Mouse (Mus musculus): ENCODE measurements around the gene Gm44502. TPM values are rescaled to one million over a fixed set of nuclear protein-coding genes. Genes with fewer than 3 reads are reported as not detected.

The Gm44502 gene
- polyA plus RNA-seq, 1 experiment = 5.4 TPM

- Histone ChIP-seq H3K27ac (ENCODE audit: control insufficient read depth, insufficient read depth, low read depth, low read length, poor library complexity) (peak within 1 kb of the TSS; percentile 85), H3K4me3 (replicated peaks; ENCODE audit: control insufficient read depth, low read depth, low read length) (peak within 1 kb of the TSS; percentile 94), H3K4me1 (ENCODE audit: control insufficient read depth, insufficient read depth, low read length) (no peaks in the 10 kb centered on the region)
- under 1% methylated on average over 42 of the region's 42 CpGs for WGBS
- TF ChIP-seq POLR2A (IDR thresholded peaks at IDR 0.05; ENCODE audit: borderline replicate concordance, control insufficient read depth, low read depth, low read length) = peak; percentile 24; the same call in 1 of the 2 replicates
- TF ChIP-seq CTCF (IDR thresholded peaks at IDR 0.05; ENCODE audit: control insufficient read depth, insufficient read depth, low read length) = peak; percentile 81
Measured at GRCm38 (mm10) chr15:89373762-89374248, 55.7 kb downstream of the Gm44502 start, which contains the start of gene Sco2. Gene Sco2, minus strand, starts transcription at chr15:89373846.

- 1% methylated on average over 35 of the region's 35 CpGs for WGBS
- Histone ChIP-seq H3K27ac (ENCODE audit: control insufficient read depth, insufficient read depth, low read depth, low read length, poor library complexity) (peak overlapping the region; percentile 85), H3K4me1 (ENCODE audit: control insufficient read depth, insufficient read depth, low read length) (no peaks in the 10 kb centered on the region), H3K4me3 (replicated peaks; ENCODE audit: control insufficient read depth, low read depth, low read length) (peak overlapping the region; percentile 94)
- TF ChIP-seq POLR2A (IDR thresholded peaks at IDR 0.05; ENCODE audit: borderline replicate concordance, control insufficient read depth, low read depth, low read length) = no peak
- peak; percentile 80 for TF ChIP-seq CTCF (IDR thresholded peaks at IDR 0.05; ENCODE audit: control insufficient read depth, insufficient read depth, low read length)
Measured at GRCm38 (mm10) chr15:89373027-89373761, 56.3 kb downstream of the Gm44502 start.

GRCm38 (mm10) chr15:89372536-89372935 is 57.0 kb downstream of the Gm44502 start:
- TF ChIP-seq CTCF (IDR thresholded peaks at IDR 0.05; ENCODE audit: control insufficient read depth, insufficient read depth, low read length) (no peak), POLR2A (IDR thresholded peaks at IDR 0.05; ENCODE audit: borderline replicate concordance, control insufficient read depth, low read depth, low read length) (no peak)
- 90% methylated on average over 7 of the region's 7 CpGs for WGBS
- Histone ChIP-seq H3K4me1 (ENCODE audit: control insufficient read depth, insufficient read depth, low read length) (no peaks in the 10 kb centered on the region), H3K27ac (ENCODE audit: control insufficient read depth, insufficient read depth, low read depth, low read length, poor library complexity) (no peak overlapping the region), H3K4me3 (replicated peaks; ENCODE audit: control insufficient read depth, low read depth, low read length) (no peak overlapping the region)

- H3K27ac ChIP-seq (ENCODE audit: control insufficient read depth, insufficient read depth, low read depth, low read length, poor library complexity) = no peak overlapping the region
- TF ChIP-seq CTCF (IDR thresholded peaks at IDR 0.05; ENCODE audit: control insufficient read depth, insufficient read depth, low read length) (no peak), POLR2A (IDR thresholded peaks at IDR 0.05; ENCODE audit: borderline replicate concordance, control insufficient read depth, low read depth, low read length) (no peak)
- WGBS = 79% methylated on average over 13 of the region's 13 CpGs
- no peak overlapping the region for H3K4me3 ChIP-seq (replicated peaks; ENCODE audit: control insufficient read depth, low read depth, low read length)
- H3K4me1 ChIP-seq (ENCODE audit: control insufficient read depth, insufficient read depth, low read length) = no peaks in the 10 kb centered on the region
Measured at GRCm38 (mm10) chr15:89372068-89372467, 57.4 kb downstream of the Gm44502 start.

Other genes starting within 250 kb of the Gm44502 start
- 11.1 and 30.9 TPM in 2 replicates for gene Plxnb2, start 248.9 kb downstream of the Gm44502 start, polyA plus RNA-seq (2011; ENCODE audit: insufficient read depth, insufficient read length, low replicate concordance, missing spikeins)
- 8.1 and 13.6 TPM in 2 replicates for gene Dennd6b, start 233.2 kb downstream of the Gm44502 start, polyA plus RNA-seq (2011; ENCODE audit: insufficient read depth, insufficient read length, low replicate concordance, missing spikeins)
- gene Ppp6r2, start 218.1 kb downstream of the Gm44502 start, polyA plus RNA-seq (2011; ENCODE audit: insufficient read depth, insufficient read length, low replicate concordance, missing spikeins) = 42.6 and 54.0 TPM in 2 replicates
- gene Sbf1, start 114.4 kb downstream of the Gm44502 start, polyA plus RNA-seq (2011; ENCODE audit: insufficient read depth, insufficient read length, low replicate concordance, missing spikeins) = 54.0 and 160 TPM in 2 replicates
- 2.7 TPM in 1 of 2 replicates, not detected in the other for gene Adm2, start 107.0 kb downstream of the Gm44502 start, polyA plus RNA-seq (2011; ENCODE audit: insufficient read depth, insufficient read length, low replicate concordance, missing spikeins)
- gene Miox, start 95.3 kb downstream of the Gm44502 start, polyA plus RNA-seq (2011; ENCODE audit: insufficient read depth, insufficient read length, low replicate concordance, missing spikeins) = 15.5 TPM in 1 of 2 replicates, not detected in the other
- 16.7 and 42.0 TPM in 2 replicates for gene Lmf2, start 74.0 kb downstream of the Gm44502 start, polyA plus RNA-seq (2011; ENCODE audit: insufficient read depth, insufficient read length, low replicate concordance, missing spikeins)
- 144 and 191 TPM in 2 replicates for gene Ncaph2, start 74.0 kb downstream of the Gm44502 start, polyA plus RNA-seq (2011; ENCODE audit: insufficient read depth, insufficient read length, low replicate concordance, missing spikeins)
- 3.5 and 7.7 TPM in 2 replicates for gene Sco2, start 55.9 kb downstream of the Gm44502 start, polyA plus RNA-seq (2011; ENCODE audit: insufficient read depth, insufficient read length, low replicate concordance, missing spikeins)
- gene Tymp, start 52.7 kb downstream of the Gm44502 start, polyA plus RNA-seq (2011; ENCODE audit: insufficient read depth, insufficient read length, low replicate concordance, missing spikeins) = not detected in 2 replicates
- 1.7 and 4.9 TPM in 2 replicates for gene Odf3b, start 50.4 kb downstream of the Gm44502 start, polyA plus RNA-seq (2011; ENCODE audit: insufficient read depth, insufficient read length, low replicate concordance, missing spikeins)
- gene Klhdc7b, start 44.8 kb downstream of the Gm44502 start, polyA plus RNA-seq (2011; ENCODE audit: insufficient read depth, insufficient read length, low replicate concordance, missing spikeins) = not detected in 2 replicates
- gene Syce3, start 19.2 kb downstream of the Gm44502 start, polyA plus RNA-seq (2011; ENCODE audit: insufficient read depth, insufficient read length, low replicate concordance, missing spikeins) = not detected in 2 replicates
- gene Cpt1b, start 3.8 kb downstream of the Gm44502 start, polyA plus RNA-seq (2011; ENCODE audit: insufficient read depth, insufficient read length, low replicate concordance, missing spikeins) = 4.3 and 4.7 TPM in 2 replicates
- 1.5 TPM in 1 of 2 replicates, not detected in the other for gene C730034F03Rik, start 107 bp downstream of the Gm44502 start, polyA plus RNA-seq (2011; ENCODE audit: insufficient read depth, insufficient read length, low replicate concordance, missing spikeins)
- 62.9 and 126 TPM in 2 replicates for gene Chkb, start 212 bp upstream of the Gm44502 start, polyA plus RNA-seq (2011; ENCODE audit: insufficient read depth, insufficient read length, low replicate concordance, missing spikeins)
- gene Mapk8ip2, start 24.2 kb upstream of the Gm44502 start, polyA plus RNA-seq (2011; ENCODE audit: insufficient read depth, insufficient read length, low replicate concordance, missing spikeins) = not detected in 2 replicates
- gene Arsa, start 47.7 kb upstream of the Gm44502 start, polyA plus RNA-seq (2011; ENCODE audit: insufficient read depth, insufficient read length, low replicate concordance, missing spikeins) = 4.1 and 7.2 TPM in 2 replicates
- 19.5 and 23.6 TPM in 2 replicates for gene Shank3, start 69.9 kb upstream of the Gm44502 start, polyA plus RNA-seq (2011; ENCODE audit: insufficient read depth, insufficient read length, low replicate concordance, missing spikeins)
- not detected in 2 replicates for gene Acr, start 138.6 kb upstream of the Gm44502 start, polyA plus RNA-seq (2011; ENCODE audit: insufficient read depth, insufficient read length, low replicate concordance, missing spikeins)
- 2.3 and 2.4 TPM in 2 replicates for gene Rabl2, start 162.2 kb upstream of the Gm44502 start, polyA plus RNA-seq (2011; ENCODE audit: insufficient read depth, insufficient read length, low replicate concordance, missing spikeins)